Mouse (Mus musculus) E14TG2a.4 (cell line): ENCODE measurements at regions not wholly inside any gene's neighbourhood (a gene's known extent, or its start where the extent isn't known, plus 50 kb on each side); places are given as distances from the start of the nearest gene placed in this dataset.

Experiments used
- CTCF ChIP-seq: conservative IDR thresholded peaks from 2 replicates; pipeline ENCODE4 v1.5.1; 2014; ENCODE audit warnings: low read length
- NANOG ChIP-seq: IDR thresholded peaks from 2 replicates; pipeline ENCODE4 v1.6.1; 2014; ENCODE audit warnings: borderline replicate concordance, low read length, mixed read lengths
- POU5F1 ChIP-seq: IDR thresholded peaks from 2 replicates; pipeline ENCODE4 v1.6.1; 2014; ENCODE audit warnings: low read length, borderline replicate concordance

- TF ChIP-seq CTCF (no peak), NANOG (no peak), POU5F1 (no peak)
These were observed 209.6 kb upstream of the Prep start for GRCm38 (mm10) chr10:44857444-44857843.
